Mouse (Mus musculus): Measurements from ENCODE around the gene Nxn. TPM values are rescaled to one million over a fixed set of nuclear protein-coding genes. Genes with fewer than 3 reads are reported as not detected.
"Not testable (repeated sequence)": the region's sequence is repeated elsewhere in the genome, so short reads cannot be mapped to it uniquely, and the experiment has no call there.

The Nxn gene
- polyA plus RNA-seq, 1 experiment, result 0.08 TPM

DNA sequence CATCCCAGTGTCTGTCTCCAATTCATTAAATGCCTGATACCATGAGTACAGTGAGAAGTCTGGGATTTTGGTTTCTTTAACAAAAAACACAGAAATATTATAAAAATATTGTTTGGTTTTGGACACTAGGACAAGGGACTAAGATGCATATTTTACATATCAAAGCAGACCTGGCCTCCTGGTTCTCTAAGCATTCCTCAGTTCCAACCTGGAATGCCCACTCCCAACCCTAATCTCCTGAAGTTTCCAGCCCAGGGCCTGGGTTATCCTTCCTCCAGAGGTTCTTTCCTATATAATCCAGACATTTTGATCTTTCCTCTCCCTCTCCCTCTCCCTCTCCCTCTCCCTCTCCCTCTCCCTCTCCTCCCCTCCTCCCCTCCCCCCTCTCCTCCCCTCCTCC lies 173.9 kb downstream of the Nxn start:
- H3K36me3 ChIP-seq (ENCODE audit: control insufficient read depth), result peaks cover 15% of the 10 kb centered on the region
- H3K4me3 ChIP-seq (replicated peaks), result no peak overlapping the region
- H3K9me3 ChIP-seq (ENCODE audit: control insufficient read depth, low read length), result no peaks in the 10 kb centered on the region
- H3K27me3 ChIP-seq (ENCODE audit: control insufficient read depth), result no peaks in the 10 kb centered on the region
- no peaks in the 10 kb centered on the region for H3K4me1 ChIP-seq (ENCODE audit: control insufficient read depth)
- TF ChIP-seq TAL1 (IDR thresholded peaks at IDR 0.05; ENCODE audit: low read length) (no peak), GATA1 (IDR thresholded peaks at IDR 0.05; ENCODE audit: low read length) (no peak)

DNA sequence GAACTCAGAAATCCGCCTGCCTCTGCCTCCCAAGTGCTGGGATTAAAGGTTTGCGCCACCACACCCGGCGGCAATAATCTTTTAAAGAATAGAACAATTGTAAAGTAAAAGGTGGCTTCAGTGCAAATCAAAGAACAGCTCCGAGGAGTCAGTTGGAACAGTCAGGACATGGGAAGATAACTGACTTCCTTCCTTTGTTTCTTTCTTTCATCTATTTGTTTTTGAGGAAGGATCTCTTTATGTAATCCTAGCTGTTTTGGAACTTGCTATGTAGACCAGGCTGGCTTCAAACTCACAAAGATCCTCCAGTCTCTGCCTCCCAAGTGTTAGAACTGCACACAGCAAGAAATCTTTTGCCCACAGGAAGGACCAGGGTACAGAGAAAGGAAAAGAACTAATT lies 174.3 kb downstream of the Nxn start:
- H3K4me1 ChIP-seq (ENCODE audit: control insufficient read depth), result no peaks in the 10 kb centered on the region
- peaks cover 15% of the 10 kb centered on the region for H3K36me3 ChIP-seq (ENCODE audit: control insufficient read depth)
- TF ChIP-seq TAL1 (IDR thresholded peaks at IDR 0.05; ENCODE audit: low read length), result no peak
- TF ChIP-seq GATA1 (IDR thresholded peaks at IDR 0.05; ENCODE audit: low read length), result no peak
- H3K27me3 ChIP-seq (ENCODE audit: control insufficient read depth), result no peaks in the 10 kb centered on the region
- H3K9me3 ChIP-seq (ENCODE audit: control insufficient read depth, low read length), result no peaks in the 10 kb centered on the region
- H3K4me3 ChIP-seq (replicated peaks), result no peak overlapping the region

DNA sequence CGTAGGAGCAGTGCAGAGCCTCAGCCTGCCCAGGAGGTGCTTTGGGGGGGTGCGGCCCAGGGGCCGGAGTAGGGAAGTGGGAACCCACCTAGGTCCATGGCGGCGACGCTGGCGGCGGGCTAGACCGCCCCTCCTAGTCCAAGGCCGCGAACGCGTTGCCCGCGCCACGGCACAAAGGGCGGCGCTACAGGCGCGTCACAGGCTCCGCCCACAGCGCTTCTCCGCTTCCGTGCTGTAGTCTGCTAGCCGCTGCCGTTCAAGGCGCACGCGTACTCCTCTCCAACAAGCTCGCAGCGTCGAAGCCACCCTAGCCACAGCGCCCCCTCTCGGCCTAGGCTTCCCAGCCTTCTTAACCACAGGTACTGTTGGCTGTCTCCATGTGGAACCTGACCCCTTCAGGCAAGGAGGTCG lies 181.5 kb downstream of the Nxn start, which contains the start of the genes Dbil5 and Gemin4:
TSS of gene Dbil5 (plus strand) at position 219 of the 411 bp plus-strand sequence.
TSS of gene Gemin4 (minus strand) at position 275 of the 411 bp plus-strand sequence.
- no peak for TF ChIP-seq GATA1 (IDR thresholded peaks at IDR 0.05; ENCODE audit: low read length)
- TF ChIP-seq TAL1 (IDR thresholded peaks at IDR 0.05; ENCODE audit: low read length), result no peak
- Histone ChIP-seq H3K9me3 (ENCODE audit: control insufficient read depth, low read length) (no peaks in the 10 kb centered on the region), H3K27me3 (ENCODE audit: control insufficient read depth) (no peaks in the 10 kb centered on the region), H3K4me1 (ENCODE audit: control insufficient read depth) (peaks cover 25% of the 10 kb centered on the region), H3K4me3 (replicated peaks) (peak within 1 kb of the TSS; percentile 83), H3K36me3 (ENCODE audit: control insufficient read depth) (peaks cover 33% of the 10 kb centered on the region)

DNA sequence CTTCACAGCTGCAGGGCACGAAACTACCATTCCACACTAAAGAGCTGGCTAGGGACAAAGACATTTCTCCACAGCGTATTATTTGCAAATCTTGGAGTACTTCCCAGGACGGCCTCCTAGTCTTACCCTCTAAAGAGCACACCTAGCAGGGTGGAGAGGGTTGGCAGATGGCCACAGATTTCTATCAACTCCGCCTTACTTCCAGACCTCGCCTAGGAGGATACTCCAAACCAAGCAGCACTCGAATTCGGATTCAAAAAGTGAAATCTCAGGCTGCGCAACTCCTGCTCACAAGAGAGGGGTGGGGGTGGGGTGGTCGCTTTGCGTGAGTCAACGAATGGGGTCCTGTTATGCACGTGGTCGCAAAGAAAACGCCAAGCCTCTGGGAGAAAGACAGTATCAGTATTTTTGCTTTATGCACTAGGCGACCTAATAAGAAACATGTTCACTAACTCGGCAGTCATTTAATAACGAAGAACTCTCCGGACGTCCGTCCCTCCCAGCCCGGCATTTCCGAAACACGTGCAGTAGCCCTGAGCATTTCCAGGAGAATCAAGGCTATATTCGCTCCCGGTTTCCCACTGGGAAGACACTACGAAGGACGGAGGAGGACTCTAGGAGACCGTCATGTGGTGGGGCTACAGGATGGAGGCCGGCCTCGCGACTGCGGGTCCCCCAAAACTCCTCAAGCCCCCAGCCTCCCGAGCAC lies 182.1 kb downstream of the Nxn start:
- peak overlapping the region; percentile 83 for H3K4me3 ChIP-seq (replicated peaks)
- peaks cover 36% of the 10 kb centered on the region for H3K36me3 ChIP-seq (ENCODE audit: control insufficient read depth)
- H3K27me3 ChIP-seq (ENCODE audit: control insufficient read depth), result no peaks in the 10 kb centered on the region
- peaks cover 25% of the 10 kb centered on the region for H3K4me1 ChIP-seq (ENCODE audit: control insufficient read depth)
- no peak for TF ChIP-seq GATA1 (IDR thresholded peaks at IDR 0.05; ENCODE audit: low read length)
- no peak for TF ChIP-seq TAL1 (IDR thresholded peaks at IDR 0.05; ENCODE audit: low read length)
- H3K9me3 ChIP-seq (ENCODE audit: control insufficient read depth, low read length), result no peaks in the 10 kb centered on the region

DNA sequence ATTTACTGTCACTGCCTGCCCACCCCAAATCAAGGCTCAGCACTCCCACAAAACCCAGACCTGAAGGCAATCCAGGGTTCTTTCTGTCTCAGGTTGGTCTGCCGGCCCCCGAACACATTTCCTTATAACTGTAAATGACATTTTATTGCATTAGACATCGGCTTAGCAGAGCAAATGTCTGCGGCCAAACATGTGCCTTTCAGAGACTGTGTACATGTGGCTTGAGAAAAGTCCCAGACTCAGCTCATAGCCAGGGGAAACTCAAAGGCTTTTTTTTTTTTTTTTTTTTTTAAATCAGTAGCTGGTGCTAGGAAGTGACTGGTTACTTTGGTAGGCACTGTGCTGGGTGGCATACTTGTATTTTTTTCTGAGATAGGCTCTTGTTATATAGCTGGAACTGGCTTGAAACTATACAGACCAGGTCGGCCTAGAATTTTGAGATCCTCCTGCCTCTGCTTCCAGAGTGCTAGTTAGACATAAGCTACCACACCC lies 182.8 kb downstream of the Nxn start:
- no peaks in the 10 kb centered on the region for H3K27me3 ChIP-seq (ENCODE audit: control insufficient read depth)
- peaks cover 38% of the 10 kb centered on the region for H3K36me3 ChIP-seq (ENCODE audit: control insufficient read depth)
- H3K4me1 ChIP-seq (ENCODE audit: control insufficient read depth), result peaks cover 25% of the 10 kb centered on the region
- H3K9me3 ChIP-seq (ENCODE audit: control insufficient read depth, low read length), result no peaks in the 10 kb centered on the region
- peak overlapping the region; percentile 83 for H3K4me3 ChIP-seq (replicated peaks)
- TF ChIP-seq GATA1 (IDR thresholded peaks at IDR 0.05; ENCODE audit: low read length) (no peak), TAL1 (IDR thresholded peaks at IDR 0.05; ENCODE audit: low read length) (no peak)

DNA sequence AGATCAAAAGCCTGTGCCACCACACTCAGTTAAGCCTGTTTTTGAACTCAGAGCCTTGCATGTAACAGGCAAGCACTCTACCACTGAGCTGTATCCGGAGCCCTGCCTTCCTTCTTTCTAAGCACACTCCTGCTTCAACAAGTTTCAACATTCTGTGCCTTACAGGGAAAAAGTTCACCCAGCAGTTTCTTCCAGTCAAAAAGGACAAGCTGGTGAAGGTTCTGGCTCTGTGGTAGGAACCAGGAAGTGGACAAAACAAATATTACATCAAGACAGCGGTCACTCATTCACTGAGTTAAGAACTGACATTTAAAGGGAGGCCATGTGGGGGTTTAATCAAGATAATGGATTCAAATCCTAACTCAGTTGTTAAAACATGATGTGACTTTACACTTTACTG lies 183.9 kb downstream of the Nxn start:
- Histone ChIP-seq H3K27me3 (ENCODE audit: control insufficient read depth) (no peaks in the 10 kb centered on the region), H3K4me3 (replicated peaks) (no peak overlapping the region)

DNA sequence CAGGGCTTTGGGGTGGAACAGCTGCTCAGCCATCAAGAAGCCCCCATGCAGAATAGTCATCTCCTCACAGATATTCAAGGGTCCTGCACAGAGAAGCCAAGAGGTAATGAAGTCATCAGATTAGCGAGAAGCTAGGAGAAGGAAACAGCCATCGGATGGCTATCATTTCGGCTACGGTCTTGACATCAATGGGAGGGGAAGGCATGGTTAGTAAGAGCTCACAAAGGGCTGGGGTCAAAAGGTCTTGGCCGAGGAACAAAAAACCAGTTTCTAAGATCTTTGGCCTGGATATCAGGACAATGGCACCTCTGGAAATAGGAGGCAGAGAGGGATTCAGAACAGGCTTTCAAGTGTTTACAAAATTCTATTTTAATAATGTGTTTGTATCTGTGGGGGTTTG lies 185.1 kb downstream of the Nxn start:
- Histone ChIP-seq H3K36me3 (ENCODE audit: control insufficient read depth) (peaks cover 51% of the 10 kb centered on the region), H3K4me3 (replicated peaks) (no peak overlapping the region), H3K9me3 (ENCODE audit: control insufficient read depth, low read length) (no peaks in the 10 kb centered on the region), H3K27me3 (ENCODE audit: control insufficient read depth) (no peaks in the 10 kb centered on the region), H3K4me1 (ENCODE audit: control insufficient read depth) (peaks cover 25% of the 10 kb centered on the region)
- no peak for TF ChIP-seq GATA1 (IDR thresholded peaks at IDR 0.05; ENCODE audit: low read length)
- no peak for TF ChIP-seq TAL1 (IDR thresholded peaks at IDR 0.05; ENCODE audit: low read length)

More for the DNA sequence above, 183.9 kb downstream of the Nxn start:
- peaks cover 25% of the 10 kb centered on the region for H3K4me1 ChIP-seq (ENCODE audit: control insufficient read depth)
- no peaks in the 10 kb centered on the region for H3K9me3 ChIP-seq (ENCODE audit: control insufficient read depth, low read length)
- TF ChIP-seq TAL1 (IDR thresholded peaks at IDR 0.05; ENCODE audit: low read length), result no peak
- TF ChIP-seq GATA1 (IDR thresholded peaks at IDR 0.05; ENCODE audit: low read length), result no peak
- H3K36me3 ChIP-seq (ENCODE audit: control insufficient read depth), result peaks cover 44% of the 10 kb centered on the region

DNA sequence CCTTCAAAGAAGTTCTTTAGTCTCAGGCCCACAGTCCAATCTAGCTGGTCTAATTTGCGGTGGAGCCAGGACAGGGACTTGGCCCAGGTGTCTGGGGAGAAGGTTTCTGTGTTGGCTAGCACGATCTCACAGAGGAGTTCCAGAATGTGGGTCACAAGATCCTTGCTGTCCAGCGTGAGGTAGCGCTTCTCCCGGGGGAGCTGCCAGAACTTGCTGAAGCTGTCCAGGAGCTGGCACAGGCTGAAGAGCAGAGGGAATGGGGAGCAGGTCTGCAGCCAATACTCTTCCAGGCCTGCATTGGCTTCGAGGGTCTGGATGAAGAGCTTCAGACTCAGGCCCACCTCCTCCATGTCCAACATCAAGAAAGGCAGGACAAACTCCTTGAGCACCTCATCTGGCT lies 187.3 kb downstream of the Nxn start:
- peaks cover 61% of the 10 kb centered on the region for H3K36me3 ChIP-seq (ENCODE audit: control insufficient read depth)
- not testable (repeated sequence) for H3K27me3 ChIP-seq (ENCODE audit: control insufficient read depth); H3K4me1 ChIP-seq (ENCODE audit: control insufficient read depth); H3K4me3 ChIP-seq (replicated peaks); H3K9me3 ChIP-seq (ENCODE audit: control insufficient read depth, low read length)

DNA sequence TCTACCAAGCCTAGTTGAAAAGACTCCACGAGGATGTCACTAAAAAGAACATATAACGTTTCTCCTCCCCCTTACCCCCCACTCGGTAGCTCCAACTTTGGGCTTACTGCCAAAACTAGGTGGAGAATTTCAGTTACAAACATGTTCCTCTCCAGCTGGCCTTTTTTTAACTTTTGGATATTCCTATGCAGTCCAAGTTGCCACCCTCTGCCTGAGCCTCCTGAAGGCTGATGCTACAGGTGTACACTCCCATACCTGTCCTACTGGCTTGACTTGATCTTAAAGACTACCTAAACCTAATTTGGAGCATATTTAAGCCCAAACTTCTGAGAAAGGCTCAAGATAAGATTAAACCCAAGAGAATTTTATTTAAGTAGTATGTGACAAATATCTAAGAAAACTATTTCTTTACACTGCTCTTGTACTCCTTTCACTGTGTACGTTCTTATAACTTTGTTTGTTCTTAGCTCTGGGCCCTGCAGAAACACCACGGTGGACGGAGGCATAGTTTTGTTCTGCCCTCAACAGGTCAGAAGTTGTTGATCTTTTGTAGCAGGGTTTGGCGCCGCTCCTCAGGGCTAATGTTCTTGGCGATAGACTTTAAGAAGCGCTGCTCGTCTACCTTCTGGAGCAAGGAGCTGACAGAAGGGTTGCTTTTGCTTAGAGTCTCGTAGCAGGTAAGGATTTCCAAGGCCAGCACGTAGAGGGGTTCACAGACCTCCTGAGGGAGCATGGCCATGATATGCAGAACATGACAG lies 188.5 kb downstream of the Nxn start:
- no peaks in the 10 kb centered on the region for H3K27me3 ChIP-seq (ENCODE audit: control insufficient read depth)
- H3K36me3 ChIP-seq (ENCODE audit: control insufficient read depth), result peaks cover 61% of the 10 kb centered on the region
- no peak overlapping the region for H3K4me3 ChIP-seq (replicated peaks)
- H3K4me1 ChIP-seq (ENCODE audit: control insufficient read depth), result no peaks in the 10 kb centered on the region
- no peaks in the 10 kb centered on the region for H3K9me3 ChIP-seq (ENCODE audit: control insufficient read depth, low read length)
- TF ChIP-seq TAL1 (IDR thresholded peaks at IDR 0.05; ENCODE audit: low read length) (no peak), GATA1 (IDR thresholded peaks at IDR 0.05; ENCODE audit: low read length) (no peak)

Other genes starting within 250 kb of the Nxn start
- gene Vps53, start 219.5 kb downstream of the Nxn start, polyA plus RNA-seq (2012), result 1.0 and 1.8 TPM in 2 replicates
- gene Fam57a, start 219.5 kb downstream of the Nxn start, polyA plus RNA-seq (2012), result not detected in 2 replicates
- not detected in 2 replicates for gene Dbil5, start 181.5 kb downstream of the Nxn start, polyA plus RNA-seq (2012)
- gene Gemin4, start 181.5 kb downstream of the Nxn start, polyA plus RNA-seq (2012), result 0.04 and 0.07 TPM in 2 replicates
- 0.77 and 0.79 TPM in 2 replicates for gene Mrm3, start 155.4 kb downstream of the Nxn start, polyA plus RNA-seq (2012)
- gene Glod4, start 155.4 kb downstream of the Nxn start, polyA plus RNA-seq (2012), result 0.15 and 0.16 TPM in 2 replicates
- 0.77 and 1.0 TPM in 2 replicates for gene Timm22, start 7.8 kb upstream of the Nxn start, polyA plus RNA-seq (2012)
- gene Abr, start 223.2 kb upstream of the Nxn start, polyA plus RNA-seq (2012), result 0.03 and 0.04 TPM in 2 replicates